Mouse (Mus musculus): ENCODE measurements around the gene Caps2.
"Not testable (repeated sequence)": the region's sequence is repeated elsewhere in the genome, so short reads cannot be mapped to it uniquely, and the experiment has no call there.

Caps2 gene

GRCm38 (mm10) chr10:112163168-112163766, at the start of gene Caps2:
Gene Caps2, plus strand, starts transcription at chr10:112163621.
- DNase-seq (ENCODE audit: low spot score): peak; percentile 2

- DNase-seq (ENCODE audit: low spot score): not testable (repeated sequence)
These were observed 38.3 kb upstream of the Caps2 start for GRCm38 (mm10) chr10:112125090-112125489.

- not testable (repeated sequence) for DNase-seq (ENCODE audit: low spot score)
These were observed 35.7 kb upstream of the Caps2 start for GRCm38 (mm10) chr10:112127682-112128230.

- no peak for DNase-seq (ENCODE audit: low spot score)
These were observed 31.2 kb upstream of the Caps2 start for GRCm38 (mm10) chr10:112132194-112132593.

- DNase-seq (ENCODE audit: low spot score): peak; percentile 7
These were observed 25.2 kb upstream of the Caps2 start for GRCm38 (mm10) chr10:112138050-112138870.

- no peak for DNase-seq (ENCODE audit: low spot score)
These were observed 24.5 kb upstream of the Caps2 start for GRCm38 (mm10) chr10:112138871-112139430.

- no peak for DNase-seq (ENCODE audit: low spot score)
These were observed 23.6 kb upstream of the Caps2 start for GRCm38 (mm10) chr10:112139834-112140233.

GRCm38 (mm10) chr10:112159882-112160560, 3.4 kb upstream of the Caps2 start, which contains the start of gene Glipr1l3:
Gene Glipr1l3, minus strand, starts transcription at chr10:112160327.
- peak; percentile 52 for DNase-seq (ENCODE audit: low spot score)

GRCm38 (mm10) chr10:112177027-112177426, 13.6 kb downstream of the Caps2 start:
- not testable (repeated sequence) for DNase-seq (ENCODE audit: low spot score)

GRCm38 (mm10) chr10:112193919-112194318, 30.5 kb downstream of the Caps2 start:
- DNase-seq (ENCODE audit: low spot score): not testable (repeated sequence)

GRCm38 (mm10) chr10:112203463-112203862, 40.0 kb downstream of the Caps2 start:
- no peak for DNase-seq (ENCODE audit: low spot score)

GRCm38 (mm10) chr10:112227073-112227472, 63.7 kb downstream of the Caps2 start:
- DNase-seq (ENCODE audit: low spot score): no peak

- not testable (repeated sequence) for DNase-seq (ENCODE audit: low spot score)
These were observed 65.8 kb downstream of the Caps2 start for GRCm38 (mm10) chr10:112229091-112229843.

GRCm38 (mm10) chr10:112232733-112233132, 69.3 kb downstream of the Caps2 start:
- not testable (repeated sequence) for DNase-seq (ENCODE audit: low spot score)

- not testable (repeated sequence) for DNase-seq (ENCODE audit: low spot score)
These were observed 72.0 kb downstream of the Caps2 start for GRCm38 (mm10) chr10:112235396-112235940.

GRCm38 (mm10) chr10:112248273-112248672, 84.9 kb downstream of the Caps2 start:
- DNase-seq (ENCODE audit: low spot score): no peak

GRCm38 (mm10) chr10:112263467-112263866, 100.0 kb downstream of the Caps2 start:
- DNase-seq (ENCODE audit: low spot score): no peak
